Mouse (Mus musculus): ENCODE measurements at regions not wholly inside any gene's neighbourhood (a gene's known extent, or its start where the extent isn't known, plus 50 kb on each side); places are given as distances from the start of the nearest gene placed in this dataset.
"Not testable (repeated sequence)": the region's sequence is repeated elsewhere in the genome, so short reads cannot be mapped to it uniquely, and the experiment has no call there.

- Histone ChIP-seq H3K36me3 (replicated peaks) (no peaks in the 10 kb centered on the region), H3K4me1 (peaks cover 6% of the 10 kb centered on the region; the same call in 1 of the 2 replicates), H3K27me3 (no peaks in the 10 kb centered on the region), H3K9ac (no peak overlapping the region), H3K27ac (no peak overlapping the region), H3K4me2 (no peak overlapping the region), H3K9me3 (no peaks in the 10 kb centered on the region), H3K4me3 (replicated peaks) (no peak overlapping the region)
- ATAC-seq (ENCODE audit: low FRiP score): no peak
- 70% methylated on average over 2 of the region's 2 CpGs for WGBS
Measured at GRCm38 (mm10) chr14:33691690-33692089, 102.7 kb downstream of the Ptpn20 start.

GRCm38 (mm10) chr14:33694224-33694623, 105.2 kb downstream of the Ptpn20 start:
- H3K9ac ChIP-seq: no peak overlapping the region
- no peaks in the 10 kb centered on the region for H3K9me3 ChIP-seq
- no peak overlapping the region for H3K27ac ChIP-seq
- 71% methylated on average over 2 of the region's 2 CpGs for WGBS
- no peaks in the 10 kb centered on the region for H3K4me1 ChIP-seq
- no peak overlapping the region for H3K4me2 ChIP-seq
- no peaks in the 10 kb centered on the region for H3K27me3 ChIP-seq
- H3K4me3 ChIP-seq (replicated peaks): no peak overlapping the region
- no peaks in the 10 kb centered on the region for H3K36me3 ChIP-seq (replicated peaks)
- ATAC-seq (ENCODE audit: low FRiP score): no peak

- Histone ChIP-seq H3K27me3 (no peaks in the 10 kb centered on the region), H3K4me2 (no peak overlapping the region), H3K4me1 (no peaks in the 10 kb centered on the region), H3K4me3 (replicated peaks) (no peak overlapping the region), H3K9me3 (no peaks in the 10 kb centered on the region), H3K36me3 (replicated peaks) (no peaks in the 10 kb centered on the region), H3K9ac (no peak overlapping the region), H3K27ac (no peak overlapping the region)
- ATAC-seq (ENCODE audit: low FRiP score): 0 out of 2 replicates have a peak, but pooled peaks have one; percentile 61
- 22% methylated on average over 8 of the region's 8 CpGs for WGBS
Measured at GRCm38 (mm10) chr14:33695362-33695982, 106.5 kb downstream of the Ptpn20 start.

GRCm38 (mm10) chr14:33696817-33697216, 107.8 kb downstream of the Ptpn20 start:
- H3K9ac ChIP-seq: no peak overlapping the region
- H3K36me3 ChIP-seq (replicated peaks): no peaks in the 10 kb centered on the region
- no peaks in the 10 kb centered on the region for H3K9me3 ChIP-seq
- no peaks in the 10 kb centered on the region for H3K27me3 ChIP-seq
- H3K4me1 ChIP-seq: no peaks in the 10 kb centered on the region
- no peak overlapping the region for H3K4me3 ChIP-seq (replicated peaks)
- H3K4me2 ChIP-seq: no peak overlapping the region
- ATAC-seq (ENCODE audit: low FRiP score): no peak
- WGBS: 85% methylated on average over 3 of the region's 3 CpGs
- H3K27ac ChIP-seq: no peak overlapping the region

GRCm38 (mm10) chr14:33699777-33700438, 110.9 kb downstream of the Ptpn20 start:
- Histone ChIP-seq H3K4me2 (no peak overlapping the region), H3K9me3 (no peaks in the 10 kb centered on the region), H3K27ac (no peak overlapping the region), H3K27me3 (no peaks in the 10 kb centered on the region), H3K36me3 (replicated peaks) (no peaks in the 10 kb centered on the region), H3K4me1 (no peaks in the 10 kb centered on the region), H3K9ac (no peak overlapping the region), H3K4me3 (replicated peaks) (no peak overlapping the region)
- no peak for ATAC-seq (ENCODE audit: low FRiP score)
- 89% methylated on average over 13 of the region's 13 CpGs for WGBS

GRCm38 (mm10) chr14:33707661-33708297, 118.8 kb downstream of the Ptpn20 start:
- H3K27ac ChIP-seq: no peak overlapping the region
- no peaks in the 10 kb centered on the region for H3K4me1 ChIP-seq
- no peaks in the 10 kb centered on the region for H3K36me3 ChIP-seq (replicated peaks)
- H3K4me3 ChIP-seq (replicated peaks): no peak overlapping the region
- 66% methylated on average over 6 of the region's 6 CpGs for WGBS
- no peaks in the 10 kb centered on the region for H3K27me3 ChIP-seq
- H3K4me2 ChIP-seq: no peak overlapping the region
- no peak overlapping the region for H3K9ac ChIP-seq
- no peak for ATAC-seq (ENCODE audit: low FRiP score)
- no peaks in the 10 kb centered on the region for H3K9me3 ChIP-seq

GRCm38 (mm10) chr14:33708298-33708665, 119.3 kb downstream of the Ptpn20 start:
- no peak overlapping the region for H3K4me3 ChIP-seq (replicated peaks)
- H3K27me3 ChIP-seq: no peaks in the 10 kb centered on the region
- no peaks in the 10 kb centered on the region for H3K4me1 ChIP-seq
- H3K9me3 ChIP-seq: no peaks in the 10 kb centered on the region
- H3K4me2 ChIP-seq: no peak overlapping the region
- ATAC-seq (ENCODE audit: low FRiP score): no peak
- no peaks in the 10 kb centered on the region for H3K36me3 ChIP-seq (replicated peaks)
- no peak overlapping the region for H3K9ac ChIP-seq
- no peak overlapping the region for H3K27ac ChIP-seq
- WGBS: 90% methylated on average over 4 of the region's 4 CpGs

- H3K4me3 ChIP-seq (replicated peaks): no peak overlapping the region
- H3K4me1 ChIP-seq: no peaks in the 10 kb centered on the region
- no peaks in the 10 kb centered on the region for H3K9me3 ChIP-seq
- H3K27me3 ChIP-seq: no peaks in the 10 kb centered on the region
- no peak for ATAC-seq (ENCODE audit: low FRiP score)
- no peak overlapping the region for H3K9ac ChIP-seq
- H3K27ac ChIP-seq: no peak overlapping the region
- no peaks in the 10 kb centered on the region for H3K36me3 ChIP-seq (replicated peaks)
- no peak overlapping the region for H3K4me2 ChIP-seq
- WGBS: 97% methylated on average over 1 of the region's 1 CpGs
Measured at GRCm38 (mm10) chr14:33712458-33712857, 123.5 kb downstream of the Ptpn20 start.

GRCm38 (mm10) chr14:33719651-33720050, 130.6 kb downstream of the Ptpn20 start:
- H3K27me3 ChIP-seq: no peaks in the 10 kb centered on the region
- no peak overlapping the region for H3K9ac ChIP-seq
- H3K36me3 ChIP-seq (replicated peaks): no peaks in the 10 kb centered on the region
- H3K4me1 ChIP-seq: no peaks in the 10 kb centered on the region
- H3K4me3 ChIP-seq (replicated peaks): no peak overlapping the region
- H3K4me2 ChIP-seq: no peak overlapping the region
- H3K9me3 ChIP-seq: no peaks in the 10 kb centered on the region
- 90% methylated on average over 6 of the region's 6 CpGs for WGBS
- H3K27ac ChIP-seq: no peak overlapping the region
- ATAC-seq (ENCODE audit: low FRiP score): no peak

- H3K9ac ChIP-seq; H3K27me3 ChIP-seq; H3K27ac ChIP-seq; H3K4me2 ChIP-seq; ATAC-seq (ENCODE audit: low FRiP score); H3K9me3 ChIP-seq; H3K4me1 ChIP-seq; H3K4me3 ChIP-seq (replicated peaks); H3K36me3 ChIP-seq (replicated peaks): not testable (repeated sequence)
- WGBS: 85% methylated on average over 5 of the region's 5 CpGs
Measured at GRCm38 (mm10) chr14:33722379-33723145, 133.6 kb downstream of the Ptpn20 start.

GRCm38 (mm10) chr14:33726500-33726899, 137.5 kb downstream of the Ptpn20 start:
- H3K36me3 ChIP-seq (replicated peaks): no peaks in the 10 kb centered on the region
- peaks cover 13% of the 10 kb centered on the region for H3K4me1 ChIP-seq
- WGBS: 90% methylated on average over 10 of the region's 10 CpGs
- no peak overlapping the region for H3K4me3 ChIP-seq (replicated peaks)
- no peaks in the 10 kb centered on the region; the same call in 1 of the 2 replicates for H3K27me3 ChIP-seq
- no peak for ATAC-seq (ENCODE audit: low FRiP score)
- H3K27ac ChIP-seq: no peak overlapping the region
- H3K4me2 ChIP-seq: no peak overlapping the region
- H3K9ac ChIP-seq: no peak overlapping the region
- H3K9me3 ChIP-seq: no peaks in the 10 kb centered on the region

- no peak for ATAC-seq (ENCODE audit: low FRiP score)
- Histone ChIP-seq H3K4me1 (peaks cover 21% of the 10 kb centered on the region), H3K9me3 (no peaks in the 10 kb centered on the region), H3K9ac (no peak overlapping the region), H3K27ac (no peak overlapping the region), H3K27me3 (peaks cover 7% of the 10 kb centered on the region; the same call in 1 of the 2 replicates), H3K4me2 (no peak overlapping the region), H3K36me3 (replicated peaks) (no peaks in the 10 kb centered on the region), H3K4me3 (replicated peaks) (no peak overlapping the region)
- 72% methylated on average over 14 of the region's 14 CpGs for WGBS
Measured at GRCm38 (mm10) chr14:33729115-33729884, 140.3 kb downstream of the Ptpn20 start.
